Mouse (Mus musculus): Measurements from ENCODE around the gene Zdhhc4. TPM values are rescaled to one million over a fixed set of nuclear protein-coding genes. Genes with fewer than 3 reads are reported as not detected.

Zdhhc4 gene
- polyA plus RNA-seq, 1 experiment from 2014 or later, result 79.6 TPM

- peak within 1 kb of the TSS; percentile 72 for H3K4me2 ChIP-seq (replicated peaks)
- no peak within 1 kb of the TSS for H3K27ac ChIP-seq
- H3K4me3 ChIP-seq, result peak within 1 kb of the TSS; percentile 44
- H3K4me1 ChIP-seq, result peaks cover 11% of the 10 kb centered on the region
- peak within 1 kb of the TSS; percentile 66 for H3K9ac ChIP-seq
- 0 out of 2 replicates have a peak, but pooled peaks cover 3% of the 10 kb centered on the region for H3K36me3 ChIP-seq
- H3K27me3 ChIP-seq, result peaks cover 69% of the 10 kb centered on the region
- ATAC-seq (ENCODE audit: low FRiP score), result no peak
- 5% methylated on average over 30 of the region's 38 CpGs for WGBS
- no peaks in the 10 kb centered on the region for H3K9me3 ChIP-seq (replicated peaks)
Measured at GRCm38 (mm10) chr5:143293404-143293803, 35.7 kb downstream of the Zdhhc4 start, which contains the start of gene Zfp853. TSS of gene Zfp853 (minus strand) at chr5:143293623.

GRCm38 (mm10) chr5:143292879-143293278, 36.2 kb downstream of the Zdhhc4 start:
- no peak overlapping the region for H3K27ac ChIP-seq
- H3K9ac ChIP-seq, result peak overlapping the region; percentile 66; the same call in 1 of the 2 replicates
- peak overlapping the region; percentile 72 for H3K4me2 ChIP-seq (replicated peaks)
- H3K27me3 ChIP-seq, result peaks cover 74% of the 10 kb centered on the region
- WGBS, result 2% methylated on average over 15 of the region's 19 CpGs
- peak overlapping the region; percentile 44 for H3K4me3 ChIP-seq
- ATAC-seq (ENCODE audit: low FRiP score), result no peak
- H3K36me3 ChIP-seq, result 0 out of 2 replicates have a peak, but pooled peaks cover 3% of the 10 kb centered on the region
- H3K9me3 ChIP-seq (replicated peaks), result no peaks in the 10 kb centered on the region
- peaks cover 16% of the 10 kb centered on the region for H3K4me1 ChIP-seq

- no peak overlapping the region for H3K4me3 ChIP-seq
- no peak overlapping the region for H3K9ac ChIP-seq
- H3K4me1 ChIP-seq, result peaks cover 20% of the 10 kb centered on the region
- H3K36me3 ChIP-seq, result no peaks in the 10 kb centered on the region
- no peak overlapping the region for H3K27ac ChIP-seq
- H3K4me2 ChIP-seq (replicated peaks), result no peak overlapping the region
- WGBS, result 74% methylated on average over 9 of the region's 9 CpGs
- no peaks in the 10 kb centered on the region for H3K9me3 ChIP-seq (replicated peaks)
- ATAC-seq (ENCODE audit: low FRiP score), result no peak
- peaks cover 99% of the 10 kb centered on the region for H3K27me3 ChIP-seq
Measured at GRCm38 (mm10) chr5:143289299-143289698, 39.8 kb downstream of the Zdhhc4 start.

- no peak for ATAC-seq (ENCODE audit: low FRiP score)
- H3K27me3 ChIP-seq, result peaks cover 94% of the 10 kb centered on the region
- no peak overlapping the region for H3K27ac ChIP-seq
- no peaks in the 10 kb centered on the region for H3K36me3 ChIP-seq
- 10% methylated on average over 9 of the region's 9 CpGs for WGBS
- peak overlapping the region; percentile 27 for H3K4me3 ChIP-seq
- no peak overlapping the region for H3K9ac ChIP-seq
- H3K4me2 ChIP-seq (replicated peaks), result peak overlapping the region; percentile 48
- no peaks in the 10 kb centered on the region for H3K9me3 ChIP-seq (replicated peaks)
- peaks cover 18% of the 10 kb centered on the region for H3K4me1 ChIP-seq
Measured at GRCm38 (mm10) chr5:143288378-143288911, 40.6 kb downstream of the Zdhhc4 start.

GRCm38 (mm10) chr5:143287774-143288328, 41.2 kb downstream of the Zdhhc4 start:
- Histone ChIP-seq H3K27ac (no peak overlapping the region), H3K9me3 (replicated peaks) (no peaks in the 10 kb centered on the region), H3K4me3 (peak overlapping the region; percentile 27), H3K36me3 (no peaks in the 10 kb centered on the region), H3K27me3 (peaks cover 89% of the 10 kb centered on the region), H3K9ac (peak overlapping the region; percentile 41; the same call in 1 of the 2 replicates), H3K4me2 (replicated peaks) (peak overlapping the region; percentile 48), H3K4me1 (peaks cover 13% of the 10 kb centered on the region)
- no peak for ATAC-seq (ENCODE audit: low FRiP score)
- WGBS, result 2% methylated on average over 48 of the region's 48 CpGs

- 39% methylated on average over 6 of the region's 6 CpGs for WGBS
- Histone ChIP-seq H3K9ac (no peak overlapping the region), H3K4me2 (replicated peaks) (no peak overlapping the region), H3K9me3 (replicated peaks) (no peaks in the 10 kb centered on the region), H3K4me1 (peaks cover 13% of the 10 kb centered on the region), H3K27me3 (peaks cover 59% of the 10 kb centered on the region), H3K27ac (no peak overlapping the region), H3K36me3 (no peaks in the 10 kb centered on the region), H3K4me3 (no peak overlapping the region)
- ATAC-seq (ENCODE audit: low FRiP score), result no peak
Measured at GRCm38 (mm10) chr5:143284762-143285161, 44.3 kb downstream of the Zdhhc4 start.

GRCm38 (mm10) chr5:143279247-143279646, 49.8 kb downstream of the Zdhhc4 start:
- ATAC-seq (ENCODE audit: low FRiP score), result no peak
- Histone ChIP-seq H3K27ac (no peak overlapping the region), H3K27me3 (peaks cover 30% of the 10 kb centered on the region), H3K36me3 (no peaks in the 10 kb centered on the region), H3K4me2 (replicated peaks) (no peak overlapping the region), H3K9me3 (replicated peaks) (no peaks in the 10 kb centered on the region), H3K4me1 (no peaks in the 10 kb centered on the region), H3K9ac (no peak overlapping the region), H3K4me3 (no peak overlapping the region)
- WGBS, result 45% methylated on average over 9 of the region's 10 CpGs

- Histone ChIP-seq H3K4me2 (replicated peaks) (no peak overlapping the region), H3K27me3 (peaks cover 26% of the 10 kb centered on the region), H3K9me3 (replicated peaks) (no peaks in the 10 kb centered on the region), H3K36me3 (no peaks in the 10 kb centered on the region), H3K9ac (no peak overlapping the region), H3K27ac (no peak overlapping the region), H3K4me1 (peaks cover 4% of the 10 kb centered on the region), H3K4me3 (no peak overlapping the region)
- WGBS, result 53% methylated on average over 5 of the region's 5 CpGs
- no peak for ATAC-seq (ENCODE audit: low FRiP score)
Measured at GRCm38 (mm10) chr5:143275761-143276160, 53.3 kb downstream of the Zdhhc4 start.

- peaks cover 19% of the 10 kb centered on the region for H3K4me1 ChIP-seq
- H3K4me3 ChIP-seq, result no peak overlapping the region
- whole genome bisulfite sequencing, result 91% methylated on average over 16 of the region's 16 CpGs
- H3K27ac ChIP-seq, result no peak overlapping the region
- ATAC-seq (ENCODE audit: low FRiP score), result no peak
- no peak overlapping the region for H3K4me2 ChIP-seq (replicated peaks)
- no peak overlapping the region for H3K9ac ChIP-seq
- no peaks in the 10 kb centered on the region for H3K36me3 ChIP-seq
- no peaks in the 10 kb centered on the region for H3K9me3 ChIP-seq (replicated peaks)
- peaks cover 17% of the 10 kb centered on the region; the same call in 1 of the 2 replicates for H3K27me3 ChIP-seq
Measured at GRCm38 (mm10) chr5:143272540-143273330, 56.3 kb downstream of the Zdhhc4 start.

GRCm38 (mm10) chr5:143272108-143272507, 56.9 kb downstream of the Zdhhc4 start:
- H3K9ac ChIP-seq, result no peak overlapping the region
- H3K4me2 ChIP-seq (replicated peaks), result no peak overlapping the region
- H3K4me3 ChIP-seq, result no peak overlapping the region
- no peak for ATAC-seq (ENCODE audit: low FRiP score)
- 81% methylated on average over 3 of the region's 3 CpGs for WGBS
- H3K9me3 ChIP-seq (replicated peaks), result no peaks in the 10 kb centered on the region
- peaks cover 17% of the 10 kb centered on the region; the same call in 1 of the 2 replicates for H3K27me3 ChIP-seq
- H3K27ac ChIP-seq, result no peak overlapping the region
- H3K4me1 ChIP-seq, result peaks cover 20% of the 10 kb centered on the region
- H3K36me3 ChIP-seq, result no peaks in the 10 kb centered on the region

- Histone ChIP-seq H3K4me1 (peaks cover 23% of the 10 kb centered on the region), H3K4me2 (replicated peaks) (no peak overlapping the region), H3K27ac (no peak overlapping the region), H3K27me3 (peaks cover 17% of the 10 kb centered on the region; the same call in 1 of the 2 replicates), H3K9ac (no peak overlapping the region), H3K9me3 (replicated peaks) (no peaks in the 10 kb centered on the region), H3K36me3 (no peaks in the 10 kb centered on the region), H3K4me3 (no peak overlapping the region)
- ATAC-seq (ENCODE audit: low FRiP score), result no peak
- 92% methylated on average over 6 of the region's 6 CpGs for WGBS
Measured at GRCm38 (mm10) chr5:143271642-143272041, 57.4 kb downstream of the Zdhhc4 start.

GRCm38 (mm10) chr5:143270151-143270519, 58.9 kb downstream of the Zdhhc4 start:
- Histone ChIP-seq H3K4me1 (peaks cover 26% of the 10 kb centered on the region), H3K9me3 (replicated peaks) (no peaks in the 10 kb centered on the region), H3K9ac (peak overlapping the region; percentile 88), H3K27me3 (peaks cover 5% of the 10 kb centered on the region; the same call in 1 of the 2 replicates), H3K27ac (peak overlapping the region; percentile 77), H3K4me3 (peak overlapping the region; percentile 69), H3K4me2 (replicated peaks) (peak overlapping the region; percentile 95), H3K36me3 (0 out of 2 replicates have a peak, but pooled peaks cover 1% of the 10 kb centered on the region)
- ATAC-seq (ENCODE audit: low FRiP score), result peak; percentile 61
- 5% methylated on average over 12 of the region's 12 CpGs for WGBS

Measured in hindbrain, embryonic 12.5 days (tissue).